Mouse (Mus musculus) liver, embryonic 14.5 days (tissue): ENCODE measurements around the gene Bgn.

ENCODE experiments used
- CTCF ChIP-seq: IDR thresholded peaks from 2 replicates; pipeline ENCODE4 v1.5.1; 2016; ENCODE audit warnings: antibody characterized with exemption, low read depth, control low read depth
- EP300 ChIP-seq: IDR thresholded peaks from 2 replicates; pipeline ENCODE4 v1.6.1; 2016; ENCODE audit warnings: antibody characterized with exemption, low read depth

GRCm38 (mm10) chrX:73468752-73469151 is 14.7 kb upstream of the Bgn start:
- TF ChIP-seq CTCF (no peak), EP300 (no peak)
